Mouse (Mus musculus) hindbrain, embryonic 13.5 days (tissue): ENCODE results near the gene Lix1l. TPM values are rescaled to one million over a fixed set of nuclear protein-coding genes. Genes with fewer than 3 reads are reported as not detected.

ENCODE experiments used
- ATAC-seq: fragments of 200-750 bp; cut with Nextera tagmentation; 2 replicates; pipeline ENCODE4 v1.8.0; 2017; ENCODE audit warnings: moderate TSS enrichment; ENCODE audit not compliant: low FRiP score
- H3K27ac ChIP-seq: fragments of 300-500 bp; sonication (generic); 2 replicates; pipeline ENCODE4 v1.5.1; 2015; ENCODE audit warnings: inconsistent platforms, mild to moderate bottlenecking, moderate library complexity
- H3K27me3 ChIP-seq: fragments of 300-500 bp; sonication (generic); 2 replicates; pipeline ENCODE4 v1.6.1; 2015; ENCODE audit warnings: mild to moderate bottlenecking, inconsistent platforms
- H3K36me3 ChIP-seq: fragments of 300-500 bp; sonication (generic); 2 replicates; pipeline ENCODE4 v1.6.1; 2015; ENCODE audit warnings: mild to moderate bottlenecking, inconsistent platforms
- H3K4me1 ChIP-seq: fragments of 300-500 bp; sonication (generic); replicated peaks from 2 replicates; pipeline ENCODE4 v1.6.1; 2015; ENCODE audit warnings: inconsistent platforms
- H3K4me2 ChIP-seq: fragments of 300-500 bp; sonication (generic); 2 replicates; pipeline ENCODE4 v1.6.1; 2015; ENCODE audit warnings: inconsistent platforms, mild to moderate bottlenecking, moderate library complexity
- H3K4me3 ChIP-seq: fragments of 300-500 bp; sonication (generic); 2 replicates; pipeline ENCODE4 v1.5.1; 2015; ENCODE audit warnings: mild to moderate bottlenecking, inconsistent platforms
- H3K9ac ChIP-seq: fragments of 300-500 bp; sonication (generic); 2 replicates; pipeline ENCODE4 v1.6.1; 2015; ENCODE audit warnings: mild to moderate bottlenecking, inconsistent platforms
- H3K9me3 ChIP-seq: fragments of 300-500 bp; sonication (generic); 2 replicates; pipeline ENCODE4 v1.6.1; 2016; ENCODE audit warnings: inconsistent platforms
- WGBS: fragments of 180-500 bp; shearing (Covaris S2); methylation state at CpG from one replicate; pipeline ENCODE4 v1.1.7; 2015; 5-methylcytosine and 5-hydroxymethylcytosine counted together
- polyA plus RNA-seq: library from polyadenylated mRNA; unstranded; fragments of >200 nt; fragmentation: Nextera tagmentation; extraction: Ambion mirVana; gene quantifications from 2 replicates; pipeline ENCODE4 v1.2.1, GENCODE M21; 2015

Lix1l gene
- polyA plus RNA-seq: 6.8 and 7.3 TPM in 2 replicates

DNA sequence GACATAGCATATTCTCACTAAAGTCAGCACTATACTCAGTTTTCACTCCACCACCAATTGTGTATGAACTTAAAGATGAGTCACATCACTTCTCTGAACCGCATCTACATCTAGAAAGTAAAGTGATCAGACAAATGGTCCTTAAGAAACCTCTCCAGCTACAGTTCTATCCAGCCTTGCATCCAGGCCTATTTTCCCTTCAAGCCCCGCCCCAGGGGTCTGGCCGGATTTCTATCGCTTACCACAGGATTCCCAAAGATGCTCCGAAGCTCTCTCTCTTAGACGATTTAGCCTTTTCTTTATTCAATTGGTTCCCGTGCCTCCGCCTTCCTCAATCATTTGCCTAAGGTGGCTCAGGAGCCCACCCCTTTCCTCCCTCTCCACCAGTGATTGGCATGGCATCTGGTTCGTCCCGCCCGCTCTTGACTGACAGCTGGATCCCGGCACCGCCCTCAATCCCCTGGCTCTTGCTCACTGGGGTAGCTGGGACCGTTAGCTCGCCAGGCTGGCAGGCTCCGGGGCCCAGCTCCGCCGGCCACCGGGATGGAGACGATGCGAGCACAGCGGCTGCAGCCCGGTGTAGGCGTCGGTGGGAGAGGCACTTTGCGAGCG lies at the start of gene Lix1l:
TSS of gene Lix1l (plus strand) at position 511 of the 612 bp plus-strand sequence.
- H3K4me2 ChIP-seq: peak within 1 kb of the TSS; percentile 83
- H3K36me3 ChIP-seq: peaks cover 3% of the 10 kb centered on the region; the same call in 1 of the 2 replicates
- H3K27ac ChIP-seq: peak within 1 kb of the TSS; percentile 96
- no peaks in the 10 kb centered on the region for H3K9me3 ChIP-seq
- WGBS: 1% methylated on average over 27 of the region's 27 CpGs
- H3K27me3 ChIP-seq: peaks cover 4% of the 10 kb centered on the region; the same call in 1 of the 2 replicates
- peak within 1 kb of the TSS; percentile 84 for H3K4me3 ChIP-seq
- peak within 1 kb of the TSS; percentile 94 for H3K9ac ChIP-seq
- peaks cover 89% of the 10 kb centered on the region for H3K4me1 ChIP-seq
- peak; percentile 95 for ATAC-seq

DNA sequence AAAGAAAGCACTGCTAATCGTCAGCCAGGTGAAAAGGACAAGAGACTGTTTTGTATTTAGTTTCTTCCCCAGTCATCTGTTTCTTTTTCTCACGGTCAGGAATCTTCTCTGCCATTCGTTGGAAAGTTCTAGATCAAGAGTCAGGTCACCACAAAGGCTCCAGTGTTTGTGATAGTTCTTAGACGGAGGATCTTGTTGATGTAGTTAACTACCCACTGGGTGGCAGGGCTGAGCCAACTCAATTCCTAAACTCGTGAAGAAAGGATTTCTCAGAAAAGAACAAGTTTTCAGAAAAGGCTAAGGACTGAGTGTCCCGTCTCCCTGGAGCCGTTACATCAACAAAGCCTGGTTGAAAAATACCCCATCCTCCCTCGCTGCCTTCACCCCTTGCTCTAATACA lies 49.7 kb upstream of the Lix1l start:
- ATAC-seq: no peak

DNA sequence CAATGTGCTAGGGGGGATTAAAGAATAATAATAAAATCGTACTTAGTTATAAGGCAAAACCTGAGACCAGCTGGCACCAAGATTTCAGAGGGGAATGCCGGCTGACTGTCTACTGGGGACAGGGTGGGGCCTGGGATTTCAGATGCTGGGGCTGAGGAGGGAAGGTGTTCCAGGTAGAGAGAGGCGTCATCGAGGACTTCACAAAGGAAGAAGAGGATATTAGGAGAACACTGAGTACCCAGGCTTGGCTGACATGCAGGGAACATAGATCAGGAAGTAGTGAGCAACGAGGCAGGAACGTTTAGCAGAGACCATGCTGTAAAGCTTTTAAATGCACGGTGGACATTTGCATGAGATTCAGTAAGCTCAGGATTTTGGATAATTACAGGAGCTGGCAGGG lies 49.1 kb upstream of the Lix1l start:
- no peak for ATAC-seq
- Histone ChIP-seq H3K4me1 (peaks cover 20% of the 10 kb centered on the region), H3K27ac (no peak overlapping the region), H3K36me3 (no peaks in the 10 kb centered on the region), H3K9me3 (no peaks in the 10 kb centered on the region), H3K4me2 (no peak overlapping the region), H3K27me3 (peaks cover 2% of the 10 kb centered on the region; the same call in 1 of the 2 replicates), H3K4me3 (no peak overlapping the region), H3K9ac (no peak overlapping the region)
- 78% methylated on average over 7 of the region's 7 CpGs for WGBS

More for the DNA sequence above, 49.7 kb upstream of the Lix1l start:
- 24% methylated on average over 8 of the region's 8 CpGs for WGBS
- peaks cover 13% of the 10 kb centered on the region for H3K4me1 ChIP-seq
- H3K27ac ChIP-seq: no peak overlapping the region
- H3K4me2 ChIP-seq: no peak overlapping the region
- no peak overlapping the region for H3K9ac ChIP-seq
- H3K27me3 ChIP-seq: peaks cover 2% of the 10 kb centered on the region; the same call in 1 of the 2 replicates
- H3K36me3 ChIP-seq: no peaks in the 10 kb centered on the region
- no peak overlapping the region for H3K4me3 ChIP-seq
- H3K9me3 ChIP-seq: no peaks in the 10 kb centered on the region

DNA sequence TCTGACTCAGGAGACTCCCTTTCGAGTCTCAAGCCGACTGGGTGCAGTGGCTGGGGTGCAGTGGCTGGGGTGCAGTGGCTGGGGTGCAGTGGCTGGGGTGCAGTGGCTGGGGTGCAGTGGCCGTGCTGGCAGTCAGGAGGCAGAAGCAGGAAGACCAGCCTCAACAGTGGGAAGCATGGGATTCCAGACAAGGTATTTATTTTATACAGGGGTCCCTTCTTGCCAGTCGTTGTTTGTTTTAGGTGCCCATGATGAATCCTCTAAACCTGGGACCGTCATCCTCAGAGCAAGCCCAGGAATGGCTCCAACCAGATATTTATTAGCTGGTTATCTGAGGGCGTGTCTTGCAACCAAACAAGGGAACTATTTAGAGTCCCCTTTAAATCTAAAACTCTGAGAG lies 47.3 kb upstream of the Lix1l start:
- ATAC-seq: no peak
- Histone ChIP-seq H3K9ac (no peak overlapping the region), H3K9me3 (no peaks in the 10 kb centered on the region), H3K4me1 (peaks cover 27% of the 10 kb centered on the region), H3K27ac (no peak overlapping the region), H3K27me3 (no peaks in the 10 kb centered on the region), H3K4me2 (no peak overlapping the region), H3K36me3 (no peaks in the 10 kb centered on the region), H3K4me3 (no peak overlapping the region)
- 83% methylated on average over 6 of the region's 6 CpGs for WGBS

DNA sequence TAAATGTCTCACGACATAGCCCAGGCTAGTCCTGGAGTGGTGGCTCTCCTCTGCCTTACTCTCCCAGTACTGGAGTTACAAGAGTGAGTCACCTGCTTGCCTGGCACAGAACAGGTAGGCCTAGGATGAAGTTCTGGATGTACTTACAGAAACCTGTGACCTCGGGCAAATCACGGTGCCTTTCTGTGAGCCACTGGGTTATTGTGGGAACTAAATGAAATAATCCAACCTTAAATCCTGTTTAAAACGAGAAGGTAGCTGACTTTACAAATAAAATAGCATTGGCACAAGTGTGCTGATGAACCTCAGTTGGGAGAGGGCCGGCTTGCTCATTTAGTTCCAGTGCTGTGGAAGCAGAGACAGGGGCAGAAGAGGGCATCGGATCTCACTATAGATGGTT lies 46.7 kb upstream of the Lix1l start:
- H3K36me3 ChIP-seq: no peaks in the 10 kb centered on the region
- H3K4me1 ChIP-seq: peaks cover 32% of the 10 kb centered on the region
- H3K27me3 ChIP-seq: no peaks in the 10 kb centered on the region
- no peak overlapping the region; the same call in 1 of the 2 replicates for H3K27ac ChIP-seq
- 87% methylated on average over 6 of the region's 6 CpGs for WGBS
- ATAC-seq: no peak
- no peak overlapping the region for H3K9ac ChIP-seq
- H3K9me3 ChIP-seq: no peaks in the 10 kb centered on the region
- no peak overlapping the region for H3K4me3 ChIP-seq
- H3K4me2 ChIP-seq: no peak overlapping the region

DNA sequence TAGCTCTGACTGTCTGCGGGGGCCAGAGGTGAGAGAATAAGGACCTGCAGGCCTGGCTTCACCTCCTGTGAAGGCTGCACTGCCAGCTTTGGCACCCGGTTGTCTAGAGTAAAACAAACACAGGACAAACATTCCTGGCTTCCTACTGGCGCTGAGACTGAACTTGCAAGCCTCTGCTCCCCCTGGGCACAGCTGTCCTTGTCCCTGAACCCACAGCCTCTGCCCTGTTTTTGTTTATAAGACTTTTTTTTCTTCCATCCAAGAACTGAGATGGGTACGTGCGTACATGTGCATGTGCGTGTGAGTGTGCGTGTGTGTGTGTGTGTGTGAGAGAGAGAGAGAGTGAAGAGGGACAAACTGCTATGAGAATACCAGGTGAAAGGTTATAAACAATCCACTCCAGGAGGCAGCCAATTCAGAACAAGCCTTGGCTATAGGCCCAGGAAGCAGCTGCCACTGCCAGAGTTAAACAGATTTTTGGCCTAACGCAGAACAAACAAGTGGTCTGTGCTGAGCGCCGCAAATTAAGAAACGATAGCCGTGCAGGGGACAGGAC lies 45.8 kb upstream of the Lix1l start:
- no peak for ATAC-seq

DNA sequence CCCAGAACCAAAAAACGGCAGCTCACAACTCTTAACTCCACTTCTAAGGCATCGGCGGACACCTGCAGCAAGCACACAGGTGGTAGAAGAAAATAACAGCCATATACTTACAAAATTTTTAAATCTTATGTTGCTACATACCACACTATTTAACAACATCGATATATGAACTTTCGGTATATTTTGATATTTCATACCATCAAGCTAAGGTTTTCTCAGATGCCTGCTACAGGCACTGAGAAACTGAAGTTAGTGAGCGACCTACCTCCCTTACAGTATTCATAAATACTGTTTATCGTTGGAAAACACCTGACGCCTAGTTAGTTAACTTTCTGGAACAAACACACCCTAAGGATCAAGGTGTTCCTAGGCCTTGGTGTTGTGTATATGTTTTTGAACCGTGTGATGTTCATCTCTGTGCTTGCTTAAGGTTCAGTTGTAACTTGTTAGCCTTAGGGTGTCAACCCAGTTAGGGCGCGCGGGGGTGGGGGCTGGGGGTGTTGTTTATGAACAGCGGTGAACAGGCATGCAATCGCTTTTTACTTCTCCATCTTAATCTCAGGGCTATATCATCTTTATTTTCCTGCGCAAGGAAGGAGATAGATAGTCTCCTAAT lies 44.8 kb upstream of the Lix1l start:
- Histone ChIP-seq H3K27ac (peak overlapping the region; percentile 70), H3K4me2 (peak overlapping the region; percentile 84; the same call in 1 of the 2 replicates), H3K9ac (no peak overlapping the region), H3K9me3 (no peaks in the 10 kb centered on the region), H3K36me3 (peaks cover 17% of the 10 kb centered on the region), H3K4me1 (peaks cover 51% of the 10 kb centered on the region), H3K27me3 (no peaks in the 10 kb centered on the region), H3K4me3 (no peak overlapping the region)
- 89% methylated on average over 15 of the region's 15 CpGs for WGBS
- ATAC-seq: no peak

More for the DNA sequence above, 45.8 kb upstream of the Lix1l start:
- H3K27ac ChIP-seq: peak overlapping the region; percentile 70
- H3K27me3 ChIP-seq: no peaks in the 10 kb centered on the region
- H3K4me3 ChIP-seq: no peak overlapping the region
- no peak overlapping the region for H3K9ac ChIP-seq
- no peaks in the 10 kb centered on the region for H3K9me3 ChIP-seq
- no peak overlapping the region for H3K4me2 ChIP-seq
- WGBS: 37% methylated on average over 12 of the region's 12 CpGs
- peaks cover 41% of the 10 kb centered on the region for H3K4me1 ChIP-seq
- H3K36me3 ChIP-seq: peaks cover 7% of the 10 kb centered on the region

DNA sequence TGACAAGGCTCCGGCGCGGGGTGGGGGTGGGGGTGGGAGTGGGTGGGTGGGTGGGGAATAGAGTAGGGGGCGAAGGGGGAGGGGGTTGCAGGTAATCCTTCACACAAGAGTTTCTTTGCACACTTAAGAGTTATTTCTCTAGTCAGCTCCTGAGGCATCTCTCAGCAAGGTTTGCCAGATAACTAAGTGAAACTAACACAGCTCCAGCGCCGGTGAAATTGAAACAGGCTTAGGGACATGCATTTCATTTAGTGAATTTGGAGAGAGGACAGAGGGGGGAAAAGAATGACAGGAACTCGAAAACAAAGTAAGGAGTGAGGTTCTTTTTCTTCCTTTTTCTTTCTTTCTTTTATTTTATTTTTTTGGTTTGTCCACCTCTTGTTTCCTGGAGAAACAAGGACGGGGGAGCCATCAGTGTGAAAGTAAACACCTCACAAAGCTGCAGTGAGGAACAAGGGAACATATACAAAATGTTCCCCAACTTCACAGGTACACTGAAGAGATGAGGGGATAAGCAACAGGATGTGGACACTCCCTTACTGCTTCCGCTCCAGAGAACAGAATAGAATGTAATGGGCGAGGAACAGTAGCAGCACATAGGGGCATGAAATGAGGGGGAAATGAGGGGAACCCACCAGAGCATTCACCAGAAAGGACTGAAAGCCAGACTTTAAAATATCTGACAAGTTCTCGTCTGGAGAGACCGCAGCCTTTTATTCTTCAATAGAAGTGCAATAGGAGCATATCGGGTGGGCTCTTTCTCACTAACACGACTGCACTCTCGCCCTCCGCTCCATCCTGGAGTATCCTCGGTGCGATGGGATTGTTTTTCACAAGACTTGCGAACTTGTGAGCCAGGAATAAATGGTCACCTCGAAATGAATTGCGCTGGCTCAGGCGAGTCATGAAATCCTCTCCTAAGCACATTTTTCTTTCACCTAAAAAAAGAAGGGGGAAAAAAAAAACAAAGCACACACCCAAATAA lies 44.0 kb upstream of the Lix1l start:
- Histone ChIP-seq H3K27ac (peak overlapping the region; percentile 84), H3K4me3 (peak overlapping the region; percentile 76), H3K9ac (peak overlapping the region; percentile 69), H3K4me1 (peaks cover 58% of the 10 kb centered on the region), H3K9me3 (no peaks in the 10 kb centered on the region), H3K27me3 (no peaks in the 10 kb centered on the region), H3K4me2 (peak overlapping the region; percentile 84), H3K36me3 (peaks cover 21% of the 10 kb centered on the region)
- ATAC-seq: peak; percentile 7; the same call in 1 of the 2 replicates
- WGBS: 14% methylated on average over 22 of the region's 22 CpGs

DNA sequence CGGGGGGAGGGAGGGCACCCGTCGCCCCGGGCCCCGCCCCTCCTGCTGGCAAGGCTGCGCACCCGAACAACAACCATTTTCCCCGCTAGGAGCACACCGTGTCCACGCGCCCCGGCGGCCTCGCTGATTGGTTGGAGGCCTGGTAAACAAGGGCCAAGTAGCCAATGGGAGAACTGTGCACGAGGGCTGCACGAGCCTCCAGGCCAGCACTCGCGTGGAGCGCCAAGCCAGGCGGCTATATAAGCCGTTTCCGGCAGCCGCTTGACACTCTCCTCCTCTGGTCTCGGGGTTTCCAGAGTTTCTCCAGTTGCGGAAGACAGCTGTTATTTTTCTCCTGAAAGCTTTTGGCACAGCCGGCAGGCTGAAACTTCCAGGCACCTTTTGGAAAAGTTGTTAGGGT lies 43.3 kb upstream of the Lix1l start, which contains the start of gene Txnip:
TSS of gene Txnip (plus strand) at position 264 of the 400 bp plus-strand sequence.
- H3K9me3 ChIP-seq: no peaks in the 10 kb centered on the region
- H3K27me3 ChIP-seq: no peaks in the 10 kb centered on the region
- H3K9ac ChIP-seq: peak within 1 kb of the TSS; percentile 78
- H3K4me2 ChIP-seq: peak within 1 kb of the TSS; percentile 84
- peaks cover 63% of the 10 kb centered on the region for H3K4me1 ChIP-seq
- peak within 1 kb of the TSS; percentile 84 for H3K27ac ChIP-seq
- peak; percentile 99 for ATAC-seq
- WGBS: under 1% methylated on average over 26 of the region's 26 CpGs
- peaks cover 21% of the 10 kb centered on the region for H3K36me3 ChIP-seq
- peak within 1 kb of the TSS; percentile 76 for H3K4me3 ChIP-seq

DNA sequence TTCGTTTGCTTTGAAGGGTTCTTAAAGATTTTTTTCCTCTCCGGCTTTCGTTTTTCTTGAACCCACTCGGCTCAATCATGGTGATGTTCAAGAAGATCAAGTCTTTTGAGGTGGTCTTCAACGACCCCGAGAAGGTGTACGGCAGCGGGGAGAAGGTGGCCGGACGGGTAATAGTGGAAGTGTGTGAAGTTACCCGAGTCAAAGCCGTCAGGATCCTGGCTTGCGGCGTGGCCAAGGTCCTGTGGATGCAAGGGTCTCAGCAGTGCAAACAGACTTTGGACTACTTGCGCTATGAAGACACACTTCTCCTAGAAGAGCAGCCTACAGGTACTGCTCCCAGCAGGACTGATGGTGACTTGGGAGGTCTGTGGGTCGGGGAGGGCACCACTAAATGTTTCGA lies 42.8 kb upstream of the Lix1l start:
- WGBS: 0% methylated on average over 17 of the region's 17 CpGs
- no peaks in the 10 kb centered on the region for H3K9me3 ChIP-seq
- H3K9ac ChIP-seq: peak overlapping the region; percentile 78
- H3K4me1 ChIP-seq: peaks cover 63% of the 10 kb centered on the region
- H3K4me2 ChIP-seq: peak overlapping the region; percentile 84
- peak overlapping the region; percentile 76 for H3K4me3 ChIP-seq
- peak overlapping the region; percentile 77 for H3K27ac ChIP-seq
- ATAC-seq: peak; percentile 29
- peaks cover 21% of the 10 kb centered on the region for H3K36me3 ChIP-seq
- no peaks in the 10 kb centered on the region for H3K27me3 ChIP-seq

DNA sequence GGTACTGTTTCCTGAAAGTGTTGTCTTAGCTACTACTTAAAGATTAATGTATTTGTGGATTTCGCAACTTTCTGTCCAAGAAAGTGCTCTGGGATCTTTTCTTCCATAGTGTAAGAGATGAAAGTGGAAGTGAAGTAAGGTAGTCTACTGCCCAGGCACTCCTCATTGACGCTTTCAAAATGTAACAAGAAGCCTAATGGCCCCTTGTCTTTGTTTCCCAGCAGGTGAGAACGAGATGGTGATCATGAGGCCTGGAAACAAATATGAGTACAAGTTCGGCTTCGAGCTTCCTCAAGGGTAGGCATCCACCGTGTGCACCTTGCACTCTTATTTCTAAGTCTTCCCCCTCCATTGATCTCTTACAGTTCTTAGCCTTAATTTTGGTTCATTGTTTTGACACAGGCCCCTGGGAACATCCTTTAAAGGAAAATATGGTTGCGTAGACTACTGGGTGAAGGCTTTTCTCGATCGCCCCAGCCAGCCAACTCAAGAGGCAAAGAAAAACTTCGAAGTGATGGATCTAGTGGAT lies 42.2 kb upstream of the Lix1l start:
- Histone ChIP-seq H3K4me2 (peak overlapping the region; percentile 84), H3K9me3 (no peaks in the 10 kb centered on the region), H3K36me3 (peaks cover 21% of the 10 kb centered on the region), H3K9ac (peak overlapping the region; percentile 78), H3K27me3 (no peaks in the 10 kb centered on the region), H3K27ac (peak overlapping the region; percentile 32; the same call in 1 of the 2 replicates), H3K4me1 (peaks cover 63% of the 10 kb centered on the region), H3K4me3 (peak overlapping the region; percentile 76)
- ATAC-seq: no peak
- 35% methylated on average over 10 of the region's 10 CpGs for WGBS
